Mouse (Mus musculus) liver, embryonic 14.5 days (tissue): ENCODE measurements at regions not wholly inside any gene's neighbourhood (a gene's known extent, or its start where the extent isn't known, plus 50 kb on each side); places are given as distances from the start of the nearest gene placed in this dataset.

Experiments used
- ATAC-seq: fragments of 200-750 bp; cut with Nextera tagmentation; 2 replicates; pipeline ENCODE4 v1.8.0; 2017; ENCODE audit warnings: moderate number of reproducible peaks, mild to moderate bottlenecking, moderate library complexity; ENCODE audit not compliant: insufficient read depth
- DNase-seq, 3 experiments: peaks; one replicate each; pipeline ENCODE4 v3.0.0-alpha.2; 2012 to 2013; ENCODE audit warnings: low read depth in 3 of 3, low spot score in 3 of 3
- H3K27ac ChIP-seq: fragments of 300-500 bp; sonication (generic); 2 replicates; pipeline ENCODE4 v1.5.1; 2014; ENCODE audit warnings: moderate library complexity, mild to moderate bottlenecking, control low read depth, inconsistent platforms
- H3K27me3 ChIP-seq: fragments of 300-500 bp; sonication (generic); 2 replicates; pipeline ENCODE4 v1.6.1; 2014; ENCODE audit warnings: mild to moderate bottlenecking, low read length, moderate library complexity; ENCODE audit not compliant: control insufficient read depth, insufficient read depth
- H3K36me3 ChIP-seq: fragments of 300-500 bp; sonication (generic); replicated peaks from 2 replicates; pipeline ENCODE4 v1.6.1; 2014; ENCODE audit warnings: low read depth; ENCODE audit not compliant: control insufficient read depth, insufficient read depth
- H3K4me1 ChIP-seq, 2 experiments: fragments of 200-500 bp in 1 of 2; fragments of 300-500 bp in 1 of 2; sonication (generic) in 1 of 2; replicated peaks; 2 replicates each; pipeline ENCODE4 v1.6.1; 2012 to 2014; ENCODE audit warnings: antibody characterized with exemption in 1 of 2, inconsistent platforms in 1 of 2, low read length in 1 of 2; ENCODE audit not compliant: control insufficient read depth in 2 of 2, insufficient read depth in 2 of 2
- H3K4me2 ChIP-seq: fragments of 300-500 bp; sonication (generic); 2 replicates; pipeline ENCODE4 v1.6.1; 2014; ENCODE audit warnings: low read depth, mild to moderate bottlenecking, control low read depth, moderate library complexity
- H3K4me3 ChIP-seq, 2 experiments: fragments of 200-500 bp in 1 of 2; fragments of 300-500 bp in 1 of 2; sonication (generic) in 1 of 2; 2 replicates each; pipeline ENCODE4 v1.5.1; 2012 to 2014; ENCODE audit warnings: low read depth in 2 of 2, low read length in 2 of 2, mild to moderate bottlenecking in 2 of 2, control low read depth in 1 of 2, inconsistent platforms in 1 of 2, moderate library complexity in 1 of 2; ENCODE audit not compliant: insufficient read depth in 1 of 2
- H3K9ac ChIP-seq: fragments of 300-500 bp; sonication (generic); replicated peaks from 2 replicates; pipeline ENCODE4 v1.6.1; 2014; ENCODE audit warnings: mild to moderate bottlenecking, control low read depth, moderate library complexity
- H3K9me3 ChIP-seq: fragments of 300-500 bp; sonication (generic); 2 replicates; pipeline ENCODE4 v1.6.1; 2016; ENCODE audit warnings: low read length, mixed read lengths; ENCODE audit not compliant: control insufficient read depth
- CTCF ChIP-seq: IDR thresholded peaks from 2 replicates; pipeline ENCODE4 v1.5.1; 2016; ENCODE audit warnings: antibody characterized with exemption, low read depth, control low read depth
- EP300 ChIP-seq: IDR thresholded peaks from 2 replicates; pipeline ENCODE4 v1.6.1; 2016; ENCODE audit warnings: antibody characterized with exemption, low read depth
- WGBS: fragments of 180-500 bp; shearing (Covaris S2); extraction: QIAGEN DNeasy Blood & Tissue Kit; methylation state at CpG from one replicate; pipeline ENCODE4 v1.1.7; 2014; ENCODE audit not compliant: insufficient replicate concordance; 5-methylcytosine and 5-hydroxymethylcytosine counted together

GRCm38 (mm10) chr13:52702201-52702611, 119.2 kb downstream of the Syk start:
- TF ChIP-seq EP300 (no peak), CTCF (no peak)
- H3K9me3 ChIP-seq, result no peaks in the 10 kb centered on the region
- H3K9ac ChIP-seq, result no peak overlapping the region
- no peaks in the 10 kb centered on the region for H3K4me1 ChIP-seq
- 28% methylated on average over 15 of the region's 15 CpGs for WGBS
- H3K36me3 ChIP-seq, result no peaks in the 10 kb centered on the region
- H3K27ac ChIP-seq, result no peak overlapping the region
- H3K4me2 ChIP-seq, result no peak overlapping the region
- H3K27me3 ChIP-seq, result no peaks in the 10 kb centered on the region
- ATAC-seq, result no peak
- no peak overlapping the region for H3K4me3 ChIP-seq
- DNase-seq, result no peak

- Histone ChIP-seq H3K4me2 (no peak overlapping the region), H3K4me3 (no peak overlapping the region), H3K9me3 (no peaks in the 10 kb centered on the region), H3K36me3 (no peaks in the 10 kb centered on the region), H3K27ac (no peak overlapping the region), H3K27me3 (no peaks in the 10 kb centered on the region), H3K4me1 (no peaks in the 10 kb centered on the region), H3K9ac (no peak overlapping the region)
- no peak for ATAC-seq
- 48% methylated on average over 12 of the region's 12 CpGs for WGBS
- TF ChIP-seq CTCF, result no peak
- TF ChIP-seq EP300, result no peak
- DNase-seq, result no peak
These were observed 120.6 kb downstream of the Syk start for GRCm38 (mm10) chr13:52703401-52704164.

GRCm38 (mm10) chr13:52704673-52705072, 121.7 kb downstream of the Syk start:
- no peak for ATAC-seq
- WGBS, result 69% methylated on average over 3 of the region's 3 CpGs
- TF ChIP-seq CTCF (no peak), EP300 (no peak)
- no peak overlapping the region for H3K4me3 ChIP-seq
- no peak for DNase-seq
- H3K27me3 ChIP-seq, result no peaks in the 10 kb centered on the region
- no peaks in the 10 kb centered on the region for H3K36me3 ChIP-seq
- H3K4me1 ChIP-seq, result no peaks in the 10 kb centered on the region
- no peak overlapping the region for H3K27ac ChIP-seq
- H3K9ac ChIP-seq, result no peak overlapping the region
- H3K9me3 ChIP-seq, result no peaks in the 10 kb centered on the region
- no peak overlapping the region for H3K4me2 ChIP-seq

GRCm38 (mm10) chr13:52709580-52709979, 126.6 kb downstream of the Syk start:
- no peaks in the 10 kb centered on the region for H3K9me3 ChIP-seq
- no peak overlapping the region for H3K27ac ChIP-seq
- TF ChIP-seq CTCF, result no peak
- TF ChIP-seq EP300, result no peak
- no peak overlapping the region for H3K4me3 ChIP-seq
- 42% methylated on average over 5 of the region's 5 CpGs for WGBS
- H3K27me3 ChIP-seq, result no peaks in the 10 kb centered on the region
- H3K36me3 ChIP-seq, result no peaks in the 10 kb centered on the region
- no peak for DNase-seq
- no peak overlapping the region for H3K4me2 ChIP-seq
- no peak for ATAC-seq
- no peaks in the 10 kb centered on the region for H3K4me1 ChIP-seq
- H3K9ac ChIP-seq, result no peak overlapping the region

- ATAC-seq, result no peak
- no peak for TF ChIP-seq EP300
- peak; percentile 88 for TF ChIP-seq CTCF
- WGBS, result 31% methylated on average over 9 of the region's 9 CpGs
- no peak overlapping the region for H3K9ac ChIP-seq
- H3K4me2 ChIP-seq, result no peak overlapping the region
- no peaks in the 10 kb centered on the region for H3K36me3 ChIP-seq
- H3K27ac ChIP-seq, result no peak overlapping the region
- no peaks in the 10 kb centered on the region for H3K27me3 ChIP-seq
- peak; percentile 45 to 50 (median 50) for DNase-seq
- H3K4me3 ChIP-seq, result no peak overlapping the region
- no peaks in the 10 kb centered on the region for H3K4me1 ChIP-seq
- no peaks in the 10 kb centered on the region for H3K9me3 ChIP-seq
These were observed 128.9 kb downstream of the Syk start for GRCm38 (mm10) chr13:52711713-52712369.
